Mouse (Mus musculus): ENCODE measurements at regions not wholly inside any gene's neighbourhood (a gene's known extent, or its start where the extent isn't known, plus 50 kb on each side); places are given as distances from the start of the nearest gene placed in this dataset.
"Not testable (repeated sequence)": the region's sequence is repeated elsewhere in the genome, so short reads cannot be mapped to it uniquely, and the experiment has no call there.

GRCm38 (mm10) chr4:35343751-35344150 is 117.8 kb upstream of the C9orf72 start:
- WGBS (ENCODE audit: insufficient replicate concordance), result 50% methylated on average over 1 of the region's 1 CpGs
- no peak for ATAC-seq (ENCODE audit: insufficient read depth)
- Histone ChIP-seq H3K4me3 (replicated peaks) (no peak overlapping the region), H3K36me3 (replicated peaks) (no peaks in the 10 kb centered on the region), H3K9ac (no peak overlapping the region), H3K27ac (replicated peaks) (no peak overlapping the region), H3K4me1 (replicated peaks) (no peaks in the 10 kb centered on the region), H3K4me2 (no peak overlapping the region), H3K27me3 (no peaks in the 10 kb centered on the region), H3K9me3 (replicated peaks) (no peaks in the 10 kb centered on the region)

- Histone ChIP-seq H3K27ac (replicated peaks) (no peak overlapping the region), H3K9me3 (replicated peaks) (no peaks in the 10 kb centered on the region), H3K4me1 (replicated peaks) (no peaks in the 10 kb centered on the region), H3K27me3 (no peaks in the 10 kb centered on the region), H3K9ac (no peak overlapping the region), H3K4me2 (no peak overlapping the region), H3K4me3 (replicated peaks) (no peak overlapping the region), H3K36me3 (replicated peaks) (no peaks in the 10 kb centered on the region)
- 51% methylated on average over 1 of the region's 1 CpGs for WGBS (ENCODE audit: insufficient replicate concordance)
- peak; percentile 37; the same call in 1 of the 2 replicates for ATAC-seq (ENCODE audit: insufficient read depth)
These were observed 105.2 kb upstream of the C9orf72 start for GRCm38 (mm10) chr4:35331161-35331560.

- Histone ChIP-seq H3K4me3 (replicated peaks) (no peak overlapping the region), H3K36me3 (replicated peaks) (no peaks in the 10 kb centered on the region), H3K4me1 (replicated peaks) (peaks cover 10% of the 10 kb centered on the region), H3K27me3 (no peaks in the 10 kb centered on the region), H3K27ac (replicated peaks) (no peak overlapping the region), H3K9ac (no peak overlapping the region), H3K4me2 (no peak overlapping the region), H3K9me3 (replicated peaks) (no peaks in the 10 kb centered on the region)
- peak; percentile 96 for ATAC-seq (ENCODE audit: insufficient read depth)
These were observed 99.3 kb upstream of the C9orf72 start for GRCm38 (mm10) chr4:35325300-35325699.

GRCm38 (mm10) chr4:35322432-35323173 is 96.6 kb upstream of the C9orf72 start:
- 54% methylated on average over 2 of the region's 2 CpGs for WGBS (ENCODE audit: insufficient replicate concordance)
- peak; percentile 43; the same call in 1 of the 2 replicates for ATAC-seq (ENCODE audit: insufficient read depth)

GRCm38 (mm10) chr4:35310396-35310977 is 84.5 kb upstream of the C9orf72 start:
- ATAC-seq (ENCODE audit: insufficient read depth), result no peak

More at GRCm38 (mm10) chr4:35322432-35323173, 96.6 kb upstream of the C9orf72 start:
- H3K36me3 ChIP-seq (replicated peaks), result no peaks in the 10 kb centered on the region
- H3K9me3 ChIP-seq (replicated peaks), result no peaks in the 10 kb centered on the region
- H3K27me3 ChIP-seq, result no peaks in the 10 kb centered on the region
- no peak overlapping the region for H3K27ac ChIP-seq (replicated peaks)
- no peak overlapping the region for H3K4me2 ChIP-seq
- H3K4me1 ChIP-seq (replicated peaks), result peaks cover 10% of the 10 kb centered on the region
- H3K9ac ChIP-seq, result no peak overlapping the region
- H3K4me3 ChIP-seq (replicated peaks), result no peak overlapping the region

GRCm38 (mm10) chr4:35308221-35308620 is 82.2 kb upstream of the C9orf72 start:
- no peak overlapping the region for H3K27ac ChIP-seq (replicated peaks)
- no peaks in the 10 kb centered on the region for H3K9me3 ChIP-seq (replicated peaks)
- H3K36me3 ChIP-seq (replicated peaks), result no peaks in the 10 kb centered on the region
- H3K27me3 ChIP-seq, result no peaks in the 10 kb centered on the region
- no peak overlapping the region for H3K4me2 ChIP-seq
- no peak for ATAC-seq (ENCODE audit: insufficient read depth)
- WGBS (ENCODE audit: insufficient replicate concordance), result 41% methylated on average over 5 of the region's 5 CpGs
- no peak overlapping the region for H3K4me3 ChIP-seq (replicated peaks)
- H3K4me1 ChIP-seq (replicated peaks), result no peaks in the 10 kb centered on the region
- no peak overlapping the region for H3K9ac ChIP-seq

More at GRCm38 (mm10) chr4:35310396-35310977, 84.5 kb upstream of the C9orf72 start:
- Histone ChIP-seq H3K4me3 (replicated peaks) (no peak overlapping the region), H3K9ac (no peak overlapping the region), H3K36me3 (replicated peaks) (no peaks in the 10 kb centered on the region), H3K4me1 (replicated peaks) (no peaks in the 10 kb centered on the region), H3K27ac (replicated peaks) (no peak overlapping the region), H3K27me3 (no peaks in the 10 kb centered on the region), H3K9me3 (replicated peaks) (no peaks in the 10 kb centered on the region), H3K4me2 (no peak overlapping the region)
- 38% methylated on average over 5 of the region's 5 CpGs for WGBS (ENCODE audit: insufficient replicate concordance)

- H3K27ac ChIP-seq (replicated peaks), result no peak overlapping the region
- ATAC-seq (ENCODE audit: insufficient read depth), result no peak
These were observed 79.2 kb upstream of the C9orf72 start for GRCm38 (mm10) chr4:35305210-35305609.

GRCm38 (mm10) chr4:35300848-35301247 is 74.9 kb upstream of the C9orf72 start:
- ATAC-seq (ENCODE audit: insufficient read depth), result no peak
- H3K27me3 ChIP-seq, result no peaks in the 10 kb centered on the region
- 48% methylated on average over 2 of the region's 2 CpGs for WGBS (ENCODE audit: insufficient replicate concordance)
- no peak overlapping the region for H3K4me2 ChIP-seq
- no peaks in the 10 kb centered on the region for H3K36me3 ChIP-seq (replicated peaks)
- H3K9me3 ChIP-seq (replicated peaks), result no peaks in the 10 kb centered on the region
- H3K9ac ChIP-seq, result no peak overlapping the region
- H3K27ac ChIP-seq (replicated peaks), result no peak overlapping the region
- no peaks in the 10 kb centered on the region for H3K4me1 ChIP-seq (replicated peaks)
- H3K4me3 ChIP-seq (replicated peaks), result no peak overlapping the region

More at GRCm38 (mm10) chr4:35305210-35305609, 79.2 kb upstream of the C9orf72 start:
- no peaks in the 10 kb centered on the region for H3K9me3 ChIP-seq (replicated peaks)
- H3K4me2 ChIP-seq, result no peak overlapping the region
- no peaks in the 10 kb centered on the region for H3K27me3 ChIP-seq
- WGBS (ENCODE audit: insufficient replicate concordance), result 40% methylated on average over 1 of the region's 1 CpGs
- no peaks in the 10 kb centered on the region for H3K4me1 ChIP-seq (replicated peaks)
- H3K36me3 ChIP-seq (replicated peaks), result no peaks in the 10 kb centered on the region
- no peak overlapping the region for H3K4me3 ChIP-seq (replicated peaks)
- H3K9ac ChIP-seq, result no peak overlapping the region

- ATAC-seq (ENCODE audit: insufficient read depth); H3K27ac ChIP-seq (replicated peaks); H3K4me3 ChIP-seq (replicated peaks); H3K4me1 ChIP-seq (replicated peaks); H3K9me3 ChIP-seq (replicated peaks); H3K9ac ChIP-seq; H3K4me2 ChIP-seq; H3K27me3 ChIP-seq; H3K36me3 ChIP-seq (replicated peaks): not testable (repeated sequence)
- 61% methylated on average over 4 of the region's 4 CpGs for WGBS (ENCODE audit: insufficient replicate concordance)
These were observed 74.4 kb upstream of the C9orf72 start for GRCm38 (mm10) chr4:35300374-35300773.

GRCm38 (mm10) chr4:35284611-35285010 is 58.6 kb upstream of the C9orf72 start:
- Histone ChIP-seq H3K4me2 (no peak overlapping the region), H3K4me1 (replicated peaks) (no peaks in the 10 kb centered on the region), H3K9ac (no peak overlapping the region), H3K4me3 (replicated peaks) (no peak overlapping the region), H3K27me3 (no peaks in the 10 kb centered on the region), H3K27ac (replicated peaks) (no peak overlapping the region), H3K9me3 (replicated peaks) (no peaks in the 10 kb centered on the region), H3K36me3 (replicated peaks) (no peaks in the 10 kb centered on the region)
- no peak for ATAC-seq (ENCODE audit: insufficient read depth)
